Mouse (Mus musculus): ENCODE measurements around the gene Sipa1l3. TPM values are rescaled to one million over a fixed set of nuclear protein-coding genes. Genes with fewer than 3 reads are reported as not detected.

Gene Sipa1l3
- polyA plus RNA-seq, 1 experiment: 19.0 TPM

DNA sequence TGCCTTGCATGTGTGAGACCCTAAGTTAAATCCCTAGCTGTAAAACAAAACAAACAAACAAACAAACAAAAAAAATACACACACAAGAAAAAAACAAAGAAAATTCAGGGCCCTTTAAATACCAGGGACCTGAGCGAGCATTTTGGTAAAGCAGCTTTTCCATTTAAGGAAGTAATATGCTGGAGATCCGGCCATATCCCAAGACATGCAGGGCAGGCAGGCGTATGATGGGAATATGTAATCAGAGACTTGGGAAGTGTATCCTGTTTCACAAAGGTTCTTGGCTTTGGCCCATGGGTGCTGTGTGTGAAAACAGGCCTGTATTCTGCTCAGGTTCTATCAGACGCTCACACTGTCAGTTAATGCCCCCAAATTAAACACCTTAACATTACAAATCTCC, 240.9 kb downstream of the Sipa1l3 start:
- TF ChIP-seq POLR2A (IDR thresholded peaks at IDR 0.05; ENCODE audit: insufficient read length, low read depth): no peak
- TF ChIP-seq SRF (IDR thresholded peaks at IDR 0.05; ENCODE audit: control insufficient read depth, insufficient read length, low read depth): peak; percentile 65

DNA sequence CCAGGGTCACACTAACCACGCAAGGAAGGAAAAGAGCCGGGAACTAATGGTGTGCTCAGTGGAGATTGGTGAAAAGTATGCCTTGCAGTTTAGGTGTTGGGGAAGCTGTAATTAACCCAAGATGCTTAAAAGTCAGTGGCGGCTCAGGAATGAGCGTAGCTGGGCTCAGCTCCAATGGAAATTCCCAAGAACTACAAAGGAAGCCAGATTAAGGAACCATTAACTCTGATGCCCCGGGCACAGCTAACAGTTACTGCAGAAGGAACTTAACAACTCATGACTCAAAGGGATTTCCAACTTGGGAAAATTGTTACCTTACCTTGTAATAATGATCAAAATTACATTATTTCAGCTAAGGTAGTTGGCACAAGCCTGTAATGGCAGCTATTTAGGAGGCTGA, 241.7 kb downstream of the Sipa1l3 start:
- TF ChIP-seq REST (IDR thresholded peaks at IDR 0.05; ENCODE audit: insufficient read depth, insufficient read length) (no peak), MYOG (IDR thresholded peaks at IDR 0.05; ENCODE audit: control insufficient read depth in 1 of 3, insufficient read depth in 1 of 3, insufficient read length in 2 of 3, low read depth in 2 of 3) (no peak), E2F4 (IDR thresholded peaks at IDR 0.05; ENCODE audit: insufficient read depth) (no peak), POLR2A (IDR thresholded peaks at IDR 0.05; ENCODE audit: insufficient read length, low read depth) (no peak), USF1 (IDR thresholded peaks at IDR 0.05; ENCODE audit: low read depth) (no peak), CEBPB (IDR thresholded peaks at IDR 0.05; ENCODE audit: insufficient read depth, poor library complexity, severe bottlenecking) (no peak), TCF3 (IDR thresholded peaks at IDR 0.05; ENCODE audit: insufficient read length, low read depth) (no peak), MYOD1 (IDR thresholded peaks at IDR 0.05; ENCODE audit: control insufficient read depth in 1 of 3, insufficient read length in 2 of 3, low read depth in 2 of 3) (no peak)
- no peak overlapping the region for H3ac ChIP-seq (ENCODE audit: control insufficient read depth, insufficient read length)

More for the DNA sequence above, 240.9 kb downstream of the Sipa1l3 start:
- H3K4me2 ChIP-seq (ENCODE audit: low read depth): no peak overlapping the region
- H3K79me2 ChIP-seq (ENCODE audit: control insufficient read depth, insufficient read depth): no peaks in the 10 kb centered on the region
- H3K27me3 ChIP-seq (ENCODE audit: control insufficient read depth, insufficient read depth, insufficient read length): peaks cover 18% of the 10 kb centered on the region
- H3ac ChIP-seq (ENCODE audit: control insufficient read depth, insufficient read length): no peak overlapping the region
- no peaks in the 10 kb centered on the region for H3K36me3 ChIP-seq (ENCODE audit: control insufficient read depth, insufficient read depth)
- H3K4me3 ChIP-seq: no peak overlapping the region

DNA sequence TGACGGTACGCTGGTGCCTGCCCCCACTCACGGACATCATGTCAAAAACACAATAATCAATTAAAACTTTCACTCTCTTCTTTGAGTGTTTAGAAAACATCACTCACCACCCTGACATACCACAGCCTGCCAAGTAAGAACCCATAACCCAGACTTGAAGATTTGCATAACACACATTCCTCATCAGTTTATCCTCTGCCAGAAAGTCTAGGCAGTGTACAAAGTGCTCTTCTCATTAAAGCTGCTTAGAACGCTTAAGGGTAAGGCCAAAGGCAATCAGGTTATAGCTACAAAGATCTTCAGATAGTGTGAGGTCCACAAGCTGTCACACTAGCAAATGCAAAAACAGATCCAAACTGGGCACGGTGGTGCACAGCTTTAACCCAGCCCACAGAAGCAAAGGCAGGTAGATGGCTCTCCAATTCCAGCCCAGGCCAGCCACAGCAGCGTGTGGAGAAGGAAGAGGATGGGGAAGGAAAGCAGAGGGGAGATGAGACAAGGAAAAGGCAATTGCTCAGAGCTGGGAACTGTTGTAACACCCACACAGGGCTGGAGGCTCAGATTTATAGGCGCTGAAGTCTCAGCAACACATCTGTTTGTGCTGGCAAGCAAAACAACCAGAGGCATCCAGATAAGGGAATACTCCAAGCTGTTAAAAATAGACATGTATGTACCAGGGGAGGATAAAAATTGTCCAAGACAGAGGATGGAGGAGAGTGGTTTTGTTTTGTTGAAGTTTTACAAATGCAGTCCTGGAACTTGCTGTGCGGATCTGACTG, 246.6 kb downstream of the Sipa1l3 start:
- Histone ChIP-seq H3K4me2 (ENCODE audit: low read depth) (peak overlapping the region; percentile 22), H3K4me3 (no peak overlapping the region), H3K27me3 (ENCODE audit: control insufficient read depth, insufficient read depth, insufficient read length) (no peaks in the 10 kb centered on the region), H3K36me3 (ENCODE audit: control insufficient read depth, insufficient read depth) (no peaks in the 10 kb centered on the region), H3ac (ENCODE audit: control insufficient read depth, insufficient read length) (no peak overlapping the region), H3K79me2 (ENCODE audit: control insufficient read depth, insufficient read depth) (no peaks in the 10 kb centered on the region)
- TF ChIP-seq CEBPB (IDR thresholded peaks at IDR 0.05; ENCODE audit: insufficient read depth, poor library complexity, severe bottlenecking) (no peak), POLR2AphosphoS2 (IDR thresholded peaks at IDR 0.05; ENCODE audit: insufficient read length, low read depth) (no peak), MAX (IDR thresholded peaks at IDR 0.05; ENCODE audit: low read depth) (no peak), TCF12 (IDR thresholded peaks at IDR 0.05; ENCODE audit: insufficient read depth, poor library complexity, severe bottlenecking) (no peak), E2F4 (IDR thresholded peaks at IDR 0.05; ENCODE audit: insufficient read depth) (no peak), SRF (IDR thresholded peaks at IDR 0.05; ENCODE audit: control insufficient read depth, insufficient read length, low read depth) (no peak), POLR2A (IDR thresholded peaks at IDR 0.05; ENCODE audit: insufficient read length, low read depth) (no peak)

More for the DNA sequence above, 241.7 kb downstream of the Sipa1l3 start:
- Histone ChIP-seq H3K4me2 (ENCODE audit: low read depth) (no peak overlapping the region), H3K36me3 (ENCODE audit: control insufficient read depth, insufficient read depth) (no peaks in the 10 kb centered on the region), H3K4me3 (no peak overlapping the region), H3K27me3 (ENCODE audit: control insufficient read depth, insufficient read depth, insufficient read length) (peaks cover 10% of the 10 kb centered on the region), H3K79me2 (ENCODE audit: control insufficient read depth, insufficient read depth) (no peaks in the 10 kb centered on the region)

DNA sequence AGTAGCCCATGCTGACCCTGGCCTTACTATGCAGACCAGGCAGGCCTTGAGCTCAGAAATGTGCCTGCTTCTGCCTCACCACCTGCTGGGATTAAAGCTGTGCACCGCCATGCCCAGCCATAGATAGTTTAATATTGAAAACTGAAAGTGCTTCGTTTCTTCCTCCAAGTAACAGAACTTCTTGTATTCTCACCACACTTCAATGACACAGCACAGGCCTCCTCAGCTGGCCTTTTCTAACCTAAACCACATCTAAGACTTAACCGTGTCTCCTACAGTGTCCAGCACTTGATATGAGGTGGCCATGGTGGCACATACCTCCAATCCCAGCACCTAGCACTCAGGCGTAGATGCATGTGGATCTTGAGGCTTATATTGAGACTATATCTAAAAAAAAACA, 248.0 kb downstream of the Sipa1l3 start:
- no peaks in the 10 kb centered on the region for H3K36me3 ChIP-seq (ENCODE audit: control insufficient read depth, insufficient read depth)
- TF ChIP-seq POLR2A (IDR thresholded peaks at IDR 0.05; ENCODE audit: insufficient read length, low read depth) (no peak), MYOG (IDR thresholded peaks at IDR 0.05; ENCODE audit: control insufficient read depth in 1 of 3, insufficient read depth in 1 of 3, insufficient read length in 2 of 3, low read depth in 2 of 3) (no peak), USF1 (IDR thresholded peaks at IDR 0.05; ENCODE audit: low read depth) (no peak), MAX (IDR thresholded peaks at IDR 0.05; ENCODE audit: low read depth) (no peak), MYOD1 (IDR thresholded peaks at IDR 0.05; ENCODE audit: control insufficient read depth in 1 of 3, insufficient read length in 2 of 3, low read depth in 2 of 3) (no peak), REST (IDR thresholded peaks at IDR 0.05; ENCODE audit: insufficient read depth, insufficient read length) (no peak), TCF12 (IDR thresholded peaks at IDR 0.05; ENCODE audit: insufficient read depth, poor library complexity, severe bottlenecking) (no peak), CEBPB (IDR thresholded peaks at IDR 0.05; ENCODE audit: insufficient read depth, poor library complexity, severe bottlenecking) (no peak), SRF (IDR thresholded peaks at IDR 0.05; ENCODE audit: control insufficient read depth, insufficient read length, low read depth) (no peak), E2F4 (IDR thresholded peaks at IDR 0.05; ENCODE audit: insufficient read depth) (no peak), TCF3 (IDR thresholded peaks at IDR 0.05; ENCODE audit: insufficient read length, low read depth) (no peak), POLR2AphosphoS2 (IDR thresholded peaks at IDR 0.05; ENCODE audit: insufficient read length, low read depth) (no peak)
- no peaks in the 10 kb centered on the region for H3K79me2 ChIP-seq (ENCODE audit: control insufficient read depth, insufficient read depth)
- no peak overlapping the region for H3K4me2 ChIP-seq (ENCODE audit: low read depth)
- no peaks in the 10 kb centered on the region for H3K27me3 ChIP-seq (ENCODE audit: control insufficient read depth, insufficient read depth, insufficient read length)
- no peak overlapping the region for H3K4me3 ChIP-seq
- no peak overlapping the region for H3ac ChIP-seq (ENCODE audit: control insufficient read depth, insufficient read length)

Other genes starting within 250 kb of the Sipa1l3 start
- 0.10 TPM for gene Spint2, start 236.7 kb downstream of the Sipa1l3 start, polyA plus RNA-seq (2012; fragmentation: generic; extraction: Trizol)
- gene Ppp1r14a, start 229.3 kb downstream of the Sipa1l3 start, polyA plus RNA-seq (2012; fragmentation: generic; extraction: Trizol): 0.35 TPM
- gene Dpf1, start 214.7 kb downstream of the Sipa1l3 start, polyA plus RNA-seq (2012; fragmentation: generic; extraction: Trizol): 3.4 TPM
- 0.01 TPM for gene Catsperg2, start 208.4 kb upstream of the Sipa1l3 start, polyA plus RNA-seq (2012; fragmentation: generic; extraction: Trizol)
- gene Zfp84, start 249.9 kb upstream of the Sipa1l3 start, polyA plus RNA-seq (2012; fragmentation: generic; extraction: Trizol): 4.7 TPM